Mouse (Mus musculus) forelimb bud, embryonic 11.5 days (tissue): ENCODE data around the gene Rundc3a.

Source experiments
- DNase-seq: peaks from one replicate; pipeline ENCODE4 v3.0.0-alpha.2; 2012; ENCODE audit warnings: low read depth, low spot score

The Rundc3a gene

DNA sequence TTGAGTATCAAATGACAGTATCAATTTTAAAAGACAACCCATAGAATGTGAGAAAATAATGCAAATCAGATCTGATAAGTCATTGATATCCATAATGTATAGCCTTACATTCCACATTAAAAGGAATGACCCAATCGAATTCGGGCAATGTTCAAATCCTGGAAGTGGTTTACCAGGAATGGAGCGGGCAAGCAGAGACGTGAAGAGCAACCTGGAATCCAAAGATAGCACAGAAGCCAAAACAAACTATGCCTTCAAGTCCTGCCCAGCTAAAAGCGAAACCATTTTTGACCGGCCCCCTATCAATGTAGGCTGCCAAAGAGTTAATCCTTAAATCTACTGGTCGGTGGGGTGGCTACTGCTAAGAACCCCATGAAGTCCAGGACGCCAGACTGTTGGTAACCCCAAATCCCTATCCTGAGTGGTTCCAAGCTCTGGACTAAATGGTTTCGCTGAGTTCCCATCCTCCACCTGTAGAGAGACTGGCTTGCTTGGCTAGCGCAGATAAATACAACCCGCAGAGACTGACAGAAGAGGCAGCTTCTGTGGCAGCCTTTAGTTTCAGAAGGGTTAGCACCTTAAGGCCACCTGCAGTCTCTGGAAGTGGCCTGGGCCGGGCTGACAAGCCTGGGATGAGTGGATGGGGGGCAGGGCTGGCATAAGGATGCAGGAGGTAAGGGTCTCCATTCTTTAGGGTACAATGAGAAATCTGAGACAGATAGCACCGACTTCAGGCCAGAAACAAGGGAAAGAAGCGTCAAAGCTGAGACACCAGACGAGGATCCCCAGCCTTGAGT lies 564 bp upstream of the Rundc3a start:
- no peak for DNase-seq

DNA sequence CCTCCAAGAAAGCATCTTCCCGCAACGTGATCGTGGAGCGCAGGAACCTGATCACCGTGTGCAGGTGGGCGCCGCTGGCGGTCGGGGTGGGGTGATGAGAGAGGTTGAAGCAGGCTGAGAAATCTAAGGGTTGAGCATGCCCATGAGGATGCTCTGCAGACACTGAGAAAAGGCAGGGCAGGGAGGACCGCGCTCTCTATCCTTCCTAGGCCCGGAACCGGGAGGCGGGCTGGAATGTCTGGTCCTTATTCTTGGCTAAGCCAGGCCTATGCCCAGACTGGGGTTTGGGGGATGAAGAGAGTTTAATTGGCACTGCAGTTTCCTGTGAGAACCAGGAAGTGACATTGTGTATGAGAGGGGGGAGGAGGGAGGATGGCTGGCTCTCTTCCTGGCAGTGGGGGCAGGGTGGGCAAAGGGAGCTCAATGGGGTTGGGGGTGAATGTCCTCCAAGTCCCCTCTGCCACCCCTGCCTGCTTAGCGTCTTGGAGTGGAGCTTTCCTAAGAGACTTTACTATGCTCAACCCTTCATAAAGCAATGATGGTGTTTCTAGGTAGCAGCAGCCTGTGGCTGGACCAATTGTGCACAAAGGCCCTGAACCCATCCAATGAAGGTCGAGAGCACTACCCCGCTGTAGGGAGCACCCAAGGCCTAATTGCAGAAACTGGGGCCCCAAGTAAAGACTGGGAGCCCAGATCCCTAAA lies 667 bp downstream of the Rundc3a start:
- no peak for DNase-seq

DNA sequence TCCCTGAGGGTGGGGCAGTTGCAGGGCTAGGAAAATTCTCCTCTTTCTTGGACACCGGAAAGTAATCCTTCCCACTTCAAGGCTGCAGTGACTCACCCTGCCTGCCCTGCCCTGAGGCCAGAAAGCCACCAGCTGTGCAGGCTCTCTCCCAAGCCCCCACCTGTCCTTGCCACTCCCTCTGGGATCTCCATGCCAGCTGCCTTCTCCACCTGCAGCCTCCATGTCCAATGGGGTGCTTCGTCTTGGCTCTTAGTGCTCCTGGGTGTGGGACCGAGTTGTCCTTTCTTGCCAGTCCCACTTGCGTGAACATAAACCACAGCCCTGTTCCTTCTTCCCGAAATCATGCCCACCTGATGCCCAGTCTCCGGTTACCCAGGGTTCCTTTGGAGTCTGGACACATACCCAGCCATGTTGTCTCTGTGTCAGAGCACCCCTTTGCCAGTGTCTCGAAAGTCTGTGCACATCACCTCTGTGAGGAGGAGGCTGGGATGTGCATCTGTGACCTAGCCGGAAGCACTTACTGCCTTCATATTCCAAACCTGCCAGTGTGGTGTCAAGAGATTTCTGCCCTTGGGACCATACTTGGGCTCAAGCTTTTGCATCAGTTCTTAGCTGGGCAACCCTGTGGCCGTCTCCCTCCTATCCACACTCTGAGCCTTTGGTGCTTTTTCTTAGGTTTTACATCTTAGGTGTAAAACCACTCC lies 1.4 kb downstream of the Rundc3a start:
- DNase-seq: no peak

DNA sequence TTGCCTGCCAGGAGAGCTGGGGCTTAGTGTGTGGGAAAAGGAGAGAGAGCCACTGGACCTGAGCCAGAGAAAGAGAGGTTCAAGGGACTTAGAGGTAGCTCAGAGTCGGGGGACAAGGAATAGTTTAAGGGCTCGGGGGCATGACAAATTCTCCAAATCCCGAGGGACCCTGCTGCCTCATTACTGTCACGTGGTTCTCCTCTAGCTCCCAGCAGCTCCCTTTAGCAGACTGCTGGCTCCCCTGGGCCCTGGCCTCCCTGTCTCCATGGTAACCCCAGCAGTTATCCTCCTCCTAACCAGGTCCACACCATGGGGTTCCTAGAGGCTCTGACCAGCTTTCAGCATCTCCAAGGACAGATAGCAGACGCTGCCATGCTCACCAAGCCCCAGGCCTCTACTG lies 2.0 kb downstream of the Rundc3a start:
- DNase-seq: no peak

DNA sequence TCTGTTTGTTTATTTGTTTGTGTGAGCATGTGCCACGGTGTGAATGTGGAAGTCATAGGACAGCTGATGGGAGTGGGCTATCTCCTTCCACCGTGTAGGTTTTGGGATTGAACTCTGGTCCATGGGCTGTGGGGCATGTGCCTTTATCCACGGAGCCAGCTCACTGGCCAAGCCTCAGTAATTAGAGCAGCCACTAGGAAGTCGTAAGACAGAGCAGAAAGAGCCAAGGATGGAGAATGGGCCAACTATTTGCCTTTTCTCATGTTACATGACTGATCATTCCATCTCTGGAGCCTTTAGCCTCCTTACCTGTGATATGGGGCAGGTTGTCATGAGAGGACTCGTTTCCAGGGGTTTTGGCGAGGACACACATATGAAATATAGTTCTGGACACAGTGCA lies 3.1 kb downstream of the Rundc3a start:
- DNase-seq: no peak

DNA sequence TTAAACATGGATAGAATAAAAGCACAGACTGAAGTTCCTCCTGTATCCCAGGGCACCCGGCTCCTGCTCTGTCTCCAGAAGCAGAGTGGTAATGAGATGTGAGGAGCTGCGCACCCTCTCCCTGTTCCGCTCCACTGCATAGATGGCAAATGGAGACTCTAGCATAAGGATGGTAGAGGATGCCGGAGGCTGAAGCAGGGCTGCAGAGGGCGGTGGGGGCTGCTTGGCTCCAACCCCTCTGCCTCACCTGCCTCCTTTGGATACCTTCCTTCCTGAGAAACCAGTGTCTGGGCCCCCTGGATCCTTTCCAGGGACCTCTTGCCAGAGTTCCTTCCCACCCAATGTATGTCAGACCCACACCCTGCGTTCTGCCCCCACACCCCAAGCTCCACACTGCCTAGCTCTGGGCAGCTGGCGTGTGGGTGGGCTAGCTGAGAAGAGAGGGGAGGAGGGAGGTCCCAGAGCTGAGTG lies 3.5 kb downstream of the Rundc3a start:
- no peak for DNase-seq

DNA sequence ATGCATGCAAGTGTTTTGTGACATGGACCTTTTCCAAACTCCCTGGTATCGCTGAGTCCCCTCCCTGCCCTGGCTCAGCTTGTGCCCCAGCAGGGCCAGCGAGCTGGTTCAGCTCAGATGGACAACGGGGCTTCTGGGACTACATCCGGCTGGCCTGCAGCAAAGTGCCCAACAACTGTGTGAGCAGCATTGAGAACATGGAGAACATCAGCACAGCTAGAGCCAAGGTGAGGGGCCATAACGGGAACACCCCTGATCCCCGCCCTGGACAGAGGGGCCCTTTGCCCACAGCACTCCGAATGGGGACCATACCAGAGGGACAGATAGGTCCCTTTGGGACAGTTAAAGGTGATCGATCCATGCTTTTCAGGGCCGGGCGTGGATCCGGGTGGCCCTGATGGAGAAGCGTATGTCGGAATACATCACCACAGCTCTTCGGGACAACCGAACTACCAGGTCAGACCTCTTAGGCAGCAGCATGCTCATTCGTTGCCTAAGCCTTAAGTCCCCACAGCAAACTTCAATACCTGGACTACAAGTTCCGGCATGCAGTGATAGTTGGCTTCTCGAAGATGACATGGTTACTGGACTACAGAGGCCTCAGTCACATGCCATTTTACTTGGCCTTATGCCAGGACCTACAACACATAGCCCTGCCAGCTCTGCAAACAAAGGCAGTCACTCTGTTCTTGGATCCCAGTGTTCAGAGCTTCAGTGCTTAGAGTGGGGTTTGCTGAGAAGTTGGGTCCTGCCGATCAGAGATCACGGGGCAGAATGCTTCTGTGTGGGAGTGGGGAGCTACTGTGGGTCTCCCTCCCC lies 5.0 kb downstream of the Rundc3a start:
- no peak for DNase-seq

DNA sequence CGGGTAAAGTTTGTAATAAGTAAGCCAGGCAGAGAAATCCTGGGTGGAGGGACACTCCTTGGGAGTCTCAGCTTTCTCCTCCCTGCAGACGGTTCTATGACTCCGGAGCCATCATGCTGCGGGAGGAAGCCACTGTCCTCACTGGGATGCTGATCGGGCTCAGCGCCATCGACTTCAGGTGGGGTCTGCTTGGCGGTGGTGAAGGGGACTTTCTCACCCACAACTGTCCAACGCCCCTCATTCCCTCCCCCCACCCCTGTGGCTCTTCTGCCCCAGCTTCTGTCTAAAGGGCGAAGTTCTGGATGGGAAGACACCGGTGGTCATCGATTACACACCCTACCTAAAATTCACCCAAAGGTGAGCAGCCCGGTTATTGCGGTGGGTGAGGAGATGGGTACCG lies 5.9 kb downstream of the Rundc3a start:
- no peak for DNase-seq

DNA sequence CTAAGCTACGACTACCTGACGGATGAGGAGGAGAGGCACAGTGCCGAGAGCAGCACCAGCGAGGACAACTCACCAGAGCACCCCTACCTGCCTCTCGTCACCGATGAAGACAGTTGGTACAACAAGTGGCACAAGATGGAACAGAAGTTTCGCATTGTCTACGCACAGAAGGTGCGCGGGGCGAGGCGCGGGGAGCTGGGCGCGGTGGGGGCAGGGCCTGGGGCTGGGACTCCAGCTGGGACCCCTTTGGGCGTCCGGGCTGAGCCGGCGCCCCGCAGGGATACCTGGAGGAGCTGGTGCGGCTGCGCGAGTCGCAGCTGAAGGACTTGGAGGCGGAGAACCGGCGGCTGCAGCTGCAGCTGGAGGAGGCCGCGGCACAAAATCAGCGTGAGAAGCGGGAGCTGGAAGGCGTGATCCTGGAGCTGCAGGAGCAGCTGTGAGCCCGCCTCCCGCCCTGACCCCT lies 6.4 kb downstream of the Rundc3a start:
- DNase-seq: no peak

DNA sequence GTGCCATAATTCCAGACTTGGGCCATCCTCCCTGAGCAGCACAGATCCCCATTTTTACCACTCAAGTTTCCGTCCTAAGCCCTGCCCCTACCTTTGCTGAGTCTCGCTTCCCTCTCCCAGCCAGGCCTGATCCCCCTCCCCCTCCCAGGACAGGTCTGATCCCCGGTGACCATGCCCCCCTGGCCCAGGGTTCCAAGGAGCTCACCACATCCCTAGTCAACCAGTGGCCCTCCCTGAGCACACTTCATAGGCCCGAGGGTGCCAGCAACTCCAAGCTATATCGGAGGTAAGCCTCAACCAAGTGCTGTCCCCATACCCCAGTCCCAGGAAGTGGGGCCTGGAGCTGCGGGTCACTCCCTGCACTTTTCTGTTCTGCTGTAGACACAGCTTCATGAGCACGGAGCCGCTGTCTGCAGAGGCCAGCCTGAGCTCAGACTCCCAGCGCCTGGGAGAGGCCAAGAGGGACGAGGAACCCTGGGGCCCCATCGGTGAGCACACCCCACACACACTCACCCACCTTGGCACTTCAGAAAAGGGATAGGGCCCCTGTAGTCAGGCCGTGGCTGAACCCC lies 7.4 kb downstream of the Rundc3a start:
- no peak for DNase-seq

DNA sequence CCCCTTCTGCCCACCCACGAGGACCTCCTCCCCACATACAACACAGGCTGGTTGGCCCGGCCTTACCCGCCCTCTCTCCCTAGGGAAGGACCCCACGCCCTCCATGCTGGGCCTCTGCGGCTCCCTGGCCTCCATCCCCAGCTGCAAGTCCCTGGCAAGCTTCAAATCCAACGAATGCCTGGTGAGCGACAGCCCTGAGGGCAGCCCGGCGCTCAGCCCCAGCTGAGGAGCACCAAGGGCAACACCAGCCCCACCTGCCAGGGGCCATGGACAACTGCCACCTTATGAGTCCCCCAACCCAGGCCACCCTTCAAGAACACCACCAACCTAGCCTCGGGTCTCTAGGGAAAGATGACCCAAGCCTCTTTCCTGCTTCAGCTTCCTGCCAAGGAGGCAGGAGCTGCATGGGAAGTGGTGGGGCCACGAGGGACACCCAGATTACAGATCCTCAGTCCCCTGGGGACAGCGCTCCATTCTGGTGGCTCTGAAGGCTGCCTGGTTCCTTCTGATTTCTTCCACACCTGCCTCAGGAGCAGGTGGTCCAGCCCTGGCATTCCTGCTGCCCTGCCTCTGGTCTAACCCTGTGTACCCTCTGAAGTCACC lies 8.8 kb downstream of the Rundc3a start:
- no peak for DNase-seq

DNA sequence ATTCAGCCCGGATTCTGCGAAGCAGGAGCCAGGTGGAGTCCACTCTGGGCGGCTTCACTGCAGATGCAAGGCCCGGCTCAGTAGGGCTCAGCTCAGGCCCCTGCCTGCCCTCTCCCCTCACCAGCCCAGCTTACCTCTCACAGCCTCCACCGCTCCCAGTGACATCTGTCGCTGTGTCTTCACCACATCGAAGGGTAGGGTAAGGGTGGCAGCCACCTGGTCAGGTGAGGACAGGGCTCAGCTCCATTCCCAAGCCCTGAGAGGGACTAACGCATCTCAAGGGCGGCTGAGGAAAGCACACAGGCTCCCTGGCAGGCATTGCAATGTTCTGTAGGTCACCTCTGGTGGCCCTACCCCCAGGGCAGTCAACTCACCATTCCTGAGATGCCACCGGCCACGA lies 10.5 kb downstream of the Rundc3a start:
- no peak for DNase-seq

DNA sequence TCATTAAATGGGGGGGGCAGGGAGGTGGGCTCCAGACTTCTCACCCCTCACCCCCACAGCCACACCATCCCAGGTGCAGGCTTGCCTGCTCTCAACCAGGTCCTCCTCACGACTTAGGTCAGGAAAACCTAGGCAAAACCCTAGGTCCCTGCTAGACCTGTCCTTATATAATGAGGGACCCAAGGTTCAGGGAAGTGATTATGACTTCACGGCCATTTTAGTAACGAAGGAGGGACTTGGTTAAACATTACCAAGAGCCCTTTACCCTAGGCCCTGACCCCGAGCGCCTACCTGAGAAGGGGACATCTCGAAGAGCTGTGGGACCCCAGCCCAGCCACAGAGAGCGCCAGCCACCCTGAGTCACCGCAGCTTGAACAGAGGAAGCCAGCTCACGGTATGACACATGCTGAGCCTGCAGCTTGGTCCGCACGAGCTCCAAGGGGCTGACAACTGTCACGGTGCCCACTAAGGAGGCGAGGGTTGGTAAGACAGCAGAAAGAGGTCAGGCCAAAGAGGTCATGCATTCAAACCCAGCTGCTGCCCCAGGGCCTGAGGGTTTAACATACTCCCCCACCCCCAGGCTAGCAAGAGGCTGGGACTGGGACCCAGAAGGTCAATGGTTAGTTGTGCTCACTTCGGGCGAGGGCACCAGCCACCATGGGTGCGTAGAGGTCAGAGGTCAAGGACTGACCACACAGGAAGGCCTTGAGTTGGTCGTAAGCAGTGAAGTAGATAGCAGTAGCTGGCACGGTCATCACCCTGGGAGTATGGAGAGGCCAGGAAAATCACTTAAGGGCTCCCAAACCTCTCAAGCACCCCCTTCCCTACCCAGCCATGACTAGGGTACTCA lies 11.2 kb downstream of the Rundc3a start:
- no peak for DNase-seq

DNA sequence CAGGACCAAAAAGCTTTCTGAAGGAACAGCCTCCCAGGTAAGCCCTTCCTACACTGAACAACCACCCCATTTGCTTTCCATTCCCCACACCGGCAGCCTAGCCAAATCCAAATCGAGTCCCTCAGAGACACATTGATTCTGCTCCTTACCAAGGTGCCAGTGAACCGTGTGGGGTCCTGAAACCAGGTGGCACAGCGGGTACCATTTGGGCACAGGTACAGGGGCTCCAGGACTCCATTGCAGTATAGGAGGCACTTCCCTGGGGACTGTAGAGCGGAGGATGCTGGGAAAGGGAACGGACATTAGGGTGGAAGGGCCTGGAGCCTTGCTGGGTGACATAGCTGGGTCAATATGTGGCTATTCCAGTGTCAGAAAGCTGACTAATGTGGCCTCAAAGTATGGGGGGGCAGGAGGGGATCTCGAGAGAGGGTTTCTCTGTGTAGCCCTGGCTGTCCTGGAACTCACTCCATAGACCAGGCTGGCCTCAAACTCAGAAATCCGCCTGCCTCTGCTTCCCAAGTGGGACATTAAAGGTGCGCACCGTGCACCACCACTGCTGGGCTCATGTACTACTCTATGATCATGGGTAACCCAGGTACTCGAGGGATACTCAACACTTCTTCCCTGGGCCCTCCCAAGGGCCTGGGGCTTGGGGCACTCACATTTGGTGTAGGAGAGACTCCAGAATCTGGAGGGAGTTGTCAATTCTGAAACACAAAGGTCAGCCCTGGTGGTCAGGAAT lies 12.5 kb downstream of the Rundc3a start:
- DNase-seq: no peak

DNA sequence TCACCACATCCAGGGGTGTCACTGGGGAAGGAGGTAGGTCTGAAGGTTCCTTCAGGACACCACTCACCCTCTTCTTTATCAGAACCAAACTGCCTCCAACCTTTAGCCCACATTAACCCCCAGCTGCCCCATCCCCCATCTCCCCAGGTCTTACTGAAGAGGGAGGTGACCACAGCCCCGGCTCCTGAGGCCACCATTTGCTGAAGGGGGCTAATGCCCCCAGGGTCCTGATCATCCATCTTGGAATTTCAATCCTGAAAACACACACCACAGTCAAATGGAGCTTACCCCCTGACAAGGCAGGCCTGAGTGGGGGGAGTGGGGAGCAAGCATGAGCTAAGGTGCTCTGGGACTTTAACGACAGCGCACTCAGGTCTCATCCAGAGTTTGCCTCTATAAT lies 13.2 kb downstream of the Rundc3a start:
- no peak for DNase-seq

DNA sequence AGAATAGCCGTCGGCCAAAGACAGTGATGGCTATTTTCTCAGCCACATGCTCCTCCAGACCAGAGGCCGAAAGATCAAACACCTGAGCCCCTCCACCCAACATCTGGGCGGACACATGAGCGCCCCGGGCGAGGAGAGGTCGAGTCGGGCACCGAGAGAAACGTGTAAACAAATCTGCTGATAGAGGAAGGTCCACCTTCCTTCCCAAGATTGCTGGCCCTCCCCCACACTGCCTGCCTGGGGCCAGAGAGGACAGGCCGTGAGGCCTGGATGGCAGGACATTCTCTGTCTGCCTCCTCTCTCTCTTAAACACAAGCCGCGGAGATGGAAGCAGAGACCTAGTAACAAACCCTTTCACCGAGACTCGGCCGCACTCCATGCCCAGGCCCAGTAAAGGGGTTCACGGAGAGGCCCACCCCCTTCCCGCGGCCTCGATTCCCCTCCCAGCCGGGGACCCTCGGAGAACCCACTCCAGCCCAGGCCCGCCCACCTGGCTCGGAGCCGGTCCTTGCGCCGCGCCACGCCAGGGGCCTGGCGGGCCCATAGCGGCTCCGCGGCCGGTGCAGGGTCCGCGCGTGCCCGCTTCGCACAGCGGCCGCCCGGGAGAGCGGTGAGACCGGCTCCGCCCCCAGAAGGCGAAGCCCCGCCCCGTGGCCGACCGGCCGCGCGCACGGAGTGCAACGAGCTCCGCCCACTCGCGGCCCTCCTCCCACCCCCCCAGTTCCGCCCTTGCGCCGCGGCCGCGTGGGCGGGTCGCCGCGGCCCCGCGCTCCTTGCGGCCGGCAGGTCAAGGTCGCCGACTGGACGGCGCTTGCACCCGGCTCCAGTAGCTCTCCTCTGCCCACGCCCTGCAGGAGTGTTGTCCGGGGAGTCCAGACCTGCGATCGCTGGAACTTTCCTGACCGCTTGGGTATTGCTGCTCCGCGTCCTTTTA lies 14.0 kb downstream of the Rundc3a start:
- DNase-seq: peak; percentile 88

DNA sequence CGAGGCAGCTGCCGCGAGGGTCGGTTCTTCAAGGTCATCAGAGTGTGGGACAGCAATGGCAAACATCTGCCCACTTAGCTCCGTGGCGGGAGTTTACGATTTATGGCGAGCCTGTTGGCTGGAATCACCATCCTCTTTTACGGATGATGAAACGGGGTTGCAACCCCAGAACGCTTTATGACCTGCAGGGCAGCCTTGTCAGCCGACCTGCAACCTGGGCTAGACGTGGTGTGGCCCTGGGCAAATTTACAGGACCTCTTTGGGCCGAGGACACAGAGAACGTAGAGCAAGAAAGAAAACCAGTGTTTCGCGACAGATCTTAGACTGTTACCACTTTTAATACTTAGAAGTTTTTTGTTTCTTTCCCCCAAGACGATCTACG lies 14.6 kb downstream of the Rundc3a start, which contains the start of gene Slc25a39:
Gene Slc25a39 (minus strand): TSS at position 113 of the 382 bp plus-strand sequence.
- DNase-seq: no peak

DNA sequence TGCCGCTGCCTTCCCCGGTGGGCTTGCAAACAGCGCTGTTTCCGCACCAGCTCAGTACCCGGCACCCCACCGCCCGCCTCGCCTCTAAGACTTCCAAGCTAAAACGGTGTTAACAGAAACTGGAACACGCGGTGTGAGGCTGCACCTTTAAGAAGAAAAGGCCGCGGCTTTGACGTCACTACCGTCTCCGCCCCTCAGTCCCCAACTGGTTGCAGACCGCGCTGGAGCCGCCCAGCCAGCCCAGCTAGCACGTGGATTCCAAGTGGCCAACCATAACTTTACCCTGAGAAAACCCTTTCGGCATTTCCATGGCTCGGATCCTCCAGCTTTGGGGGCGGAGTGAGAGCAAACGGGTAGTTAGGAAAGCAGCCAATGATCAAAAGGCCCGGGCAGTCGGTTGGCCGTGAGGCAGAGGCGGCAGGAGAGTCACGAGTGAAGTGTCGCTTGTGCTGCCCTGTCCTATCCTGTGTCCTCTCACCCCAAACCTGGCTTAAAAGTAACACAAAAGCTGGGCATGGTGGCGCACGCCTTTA lies 15.2 kb downstream of the Rundc3a start:
- DNase-seq: peak; percentile 99
